Mouse (Mus musculus) forebrain, embryonic 14.5 days (tissue): ENCODE results near the gene Calml4. TPM values are rescaled to one million over a fixed set of nuclear protein-coding genes. Genes with fewer than 3 reads are reported as not detected.

Experiments
- ATAC-seq: fragments of 200-750 bp; cut with Nextera tagmentation; 2 replicates; pipeline ENCODE4 v1.8.0; 2017; ENCODE audit warnings: mild to moderate bottlenecking, moderate library complexity
- DNase-seq: peaks from one replicate; pipeline ENCODE4 v3.0.0-alpha.2; 2015; ENCODE audit warnings: low spot score
- H3K27ac ChIP-seq: fragments of 300-500 bp; sonication (generic); 2 replicates; pipeline ENCODE4 v1.5.1; 2014; ENCODE audit warnings: low read depth, mild to moderate bottlenecking, control low read depth, low read length, moderate library complexity
- H3K27me3 ChIP-seq: fragments of 300-500 bp; sonication (generic); replicated peaks from 2 replicates; pipeline ENCODE4 v1.6.1; 2014; ENCODE audit warnings: low read length, control low read depth, mixed read lengths; ENCODE audit not compliant: control insufficient read depth, insufficient read depth
- H3K36me3 ChIP-seq: fragments of 300-500 bp; sonication (generic); 2 replicates; pipeline ENCODE4 v1.6.1; 2014; ENCODE audit warnings: low read length, control low read depth; ENCODE audit not compliant: control insufficient read depth, insufficient read depth
- H3K4me1 ChIP-seq: fragments of 300-500 bp; sonication (generic); 2 replicates; pipeline ENCODE4 v1.6.1; 2014; ENCODE audit warnings: antibody characterized with exemption, low read length, control low read depth; ENCODE audit not compliant: control insufficient read depth, insufficient read depth
- H3K4me2 ChIP-seq: fragments of 300-500 bp; sonication (generic); 2 replicates; pipeline ENCODE4 v1.6.1; 2014; ENCODE audit warnings: mild to moderate bottlenecking, control low read depth, low read length
- H3K4me3 ChIP-seq: fragments of 300-500 bp; sonication (generic); 2 replicates; pipeline ENCODE4 v1.5.1; 2014; ENCODE audit warnings: low read depth, low read length, control low read depth
- H3K9ac ChIP-seq: fragments of 300-500 bp; sonication (generic); 2 replicates; pipeline ENCODE4 v1.6.1; 2014; ENCODE audit warnings: mild to moderate bottlenecking, low read length, control low read depth, moderate library complexity
- H3K9me3 ChIP-seq: fragments of 300-500 bp; sonication (generic); replicated peaks from 2 replicates; pipeline ENCODE4 v1.6.1; 2016; ENCODE audit warnings: low read length, control low read depth, mixed read lengths; ENCODE audit not compliant: control insufficient read depth
- WGBS: fragments of 180-500 bp; shearing (Covaris S2); extraction: QIAGEN DNeasy Blood & Tissue Kit; methylation state at CpG from one replicate; pipeline ENCODE4 v1.1.7; 2014; 5-methylcytosine and 5-hydroxymethylcytosine counted together
- polyA plus RNA-seq: library from polyadenylated mRNA; unstranded; fragments of >200 nt; fragmentation: Nextera tagmentation; extraction: Ambion mirVana; gene quantifications from 2 replicates; pipeline ENCODE4 v1.2.1, GENCODE M21; 2014

The Calml4 gene
- polyA plus RNA-seq, 1 experiment from 2014 or later = 12.0 TPM

GRCm38 (mm10) chr9:62827939-62828652, 29.8 kb upstream of the Calml4 start:
- no peaks in the 10 kb centered on the region for H3K9me3 ChIP-seq

DNA sequence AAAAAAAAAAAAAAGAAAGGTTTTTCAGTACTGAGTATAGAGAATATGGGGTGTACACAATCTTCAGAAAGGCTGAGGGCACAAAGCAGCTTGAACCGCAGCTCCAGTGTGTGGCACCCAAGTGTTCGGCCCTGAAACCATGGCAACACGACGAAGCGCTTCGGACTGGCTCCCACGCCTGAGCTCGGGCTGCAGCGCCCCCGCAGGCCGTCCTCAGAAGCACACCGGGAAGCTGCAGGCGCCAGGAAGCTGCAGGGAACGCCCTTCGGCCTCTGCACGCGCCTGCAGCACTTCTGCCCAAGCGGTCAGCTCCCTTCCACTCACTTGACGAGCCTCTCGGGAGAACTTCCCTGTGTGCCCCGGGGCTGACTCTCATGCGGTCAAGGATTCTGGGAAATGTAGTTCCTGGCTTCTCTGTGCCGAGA, 29.2 kb upstream of the Calml4 start:
- Histone ChIP-seq H3K36me3 (no peaks in the 10 kb centered on the region), H3K9me3 (no peaks in the 10 kb centered on the region), H3K9ac (no peak overlapping the region), H3K27me3 (no peaks in the 10 kb centered on the region), H3K4me1 (peaks cover 8% of the 10 kb centered on the region; the same call in 1 of the 2 replicates), H3K4me3 (peak overlapping the region; percentile 39), H3K27ac (peak overlapping the region; percentile 48), H3K4me2 (peak overlapping the region; percentile 60)
- WGBS = 0% methylated on average over 23 of the region's 23 CpGs
- DNase-seq = peak; percentile 97
- ATAC-seq = peak; percentile 96

More at GRCm38 (mm10) chr9:62827939-62828652, 29.8 kb upstream of the Calml4 start:
- Histone ChIP-seq H3K4me1 (peaks cover 8% of the 10 kb centered on the region; the same call in 1 of the 2 replicates), H3K9ac (peak overlapping the region; percentile 1; the same call in 1 of the 2 replicates), H3K36me3 (no peaks in the 10 kb centered on the region), H3K27ac (peak overlapping the region; percentile 23; the same call in 1 of the 2 replicates), H3K27me3 (no peaks in the 10 kb centered on the region), H3K4me3 (peak overlapping the region; percentile 39), H3K4me2 (peak overlapping the region; percentile 60)
- WGBS = 7% methylated on average over 24 of the region's 24 CpGs
- DNase-seq (peak; percentile 86), ATAC-seq (no peak; the same call in 1 of the 2 replicates)

- WGBS = 87% methylated on average over 6 of the region's 6 CpGs
- Histone ChIP-seq H3K27me3 (no peaks in the 10 kb centered on the region), H3K9ac (no peak overlapping the region), H3K4me3 (no peak overlapping the region), H3K4me1 (peaks cover 8% of the 10 kb centered on the region; the same call in 1 of the 2 replicates), H3K27ac (no peak overlapping the region), H3K36me3 (no peaks in the 10 kb centered on the region), H3K4me2 (no peak overlapping the region), H3K9me3 (no peaks in the 10 kb centered on the region)
- ATAC-seq (no peak), DNase-seq (no peak)
Measured at GRCm38 (mm10) chr9:62829877-62830276, 28.0 kb upstream of the Calml4 start.

- Histone ChIP-seq H3K4me3 (no peak overlapping the region), H3K36me3 (no peaks in the 10 kb centered on the region), H3K9me3 (no peaks in the 10 kb centered on the region), H3K9ac (no peak overlapping the region), H3K4me1 (peaks cover 6% of the 10 kb centered on the region), H3K27me3 (no peaks in the 10 kb centered on the region), H3K27ac (no peak overlapping the region), H3K4me2 (no peak overlapping the region)
- WGBS = 83% methylated on average over 5 of the region's 5 CpGs
- ATAC-seq (no peak), DNase-seq (no peak)
Measured at GRCm38 (mm10) chr9:62834906-62835305, 23.0 kb upstream of the Calml4 start.

DNA sequence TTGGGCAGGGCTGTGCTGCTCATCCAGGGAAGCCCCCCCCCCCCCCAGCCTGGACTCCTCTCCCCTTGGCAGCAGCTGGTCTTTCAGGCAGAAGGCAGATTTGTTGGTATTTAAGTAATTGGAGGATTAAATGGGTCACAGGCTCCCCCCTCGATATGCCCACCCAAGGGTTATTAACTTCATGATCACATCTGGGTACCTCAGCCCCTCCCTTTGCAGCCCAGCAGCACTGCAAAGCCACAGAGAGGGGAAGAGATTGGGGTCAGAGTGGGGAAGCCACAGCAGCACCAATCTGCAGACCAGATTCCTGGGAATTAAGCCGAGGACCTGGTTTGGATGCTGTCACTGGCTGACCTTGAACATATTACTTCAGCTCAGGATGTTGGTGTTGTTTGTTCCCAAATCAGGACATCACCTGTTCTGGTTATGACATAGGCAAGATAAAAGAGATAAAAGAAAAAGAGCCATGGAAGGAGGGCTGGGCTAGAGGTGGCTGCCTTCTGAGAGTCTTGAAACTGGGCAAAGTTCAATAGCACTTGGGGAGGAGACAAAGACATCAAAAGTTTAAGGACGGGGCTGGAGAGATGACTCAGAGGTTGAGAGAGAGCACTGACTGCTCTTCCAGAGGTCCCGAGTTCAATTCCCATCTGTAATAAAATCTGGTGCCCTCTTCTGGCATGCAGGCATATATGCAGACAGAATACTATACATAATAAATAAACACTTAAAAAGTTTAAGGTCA, 22.0 kb upstream of the Calml4 start:
- Histone ChIP-seq H3K4me2 (no peak overlapping the region), H3K4me3 (no peak overlapping the region)
- 52% methylated on average over 4 of the region's 4 CpGs for WGBS

GRCm38 (mm10) chr9:62837611-62838010, 20.3 kb upstream of the Calml4 start:
- Histone ChIP-seq H3K36me3 (no peaks in the 10 kb centered on the region), H3K9me3 (no peaks in the 10 kb centered on the region), H3K4me1 (peaks cover 6% of the 10 kb centered on the region), H3K4me3 (no peak overlapping the region), H3K27me3 (no peaks in the 10 kb centered on the region), H3K27ac (no peak overlapping the region), H3K4me2 (no peak overlapping the region), H3K9ac (no peak overlapping the region)
- no peak for ATAC-seq
- DNase-seq = no peak
- WGBS = 69% methylated on average over 3 of the region's 3 CpGs

More for the DNA sequence above, 22.0 kb upstream of the Calml4 start:
- ATAC-seq = no peak
- Histone ChIP-seq H3K9me3 (no peaks in the 10 kb centered on the region), H3K27ac (no peak overlapping the region), H3K9ac (no peak overlapping the region), H3K4me1 (peaks cover 6% of the 10 kb centered on the region), H3K27me3 (no peaks in the 10 kb centered on the region), H3K36me3 (no peaks in the 10 kb centered on the region)
- no peak for DNase-seq

DNA sequence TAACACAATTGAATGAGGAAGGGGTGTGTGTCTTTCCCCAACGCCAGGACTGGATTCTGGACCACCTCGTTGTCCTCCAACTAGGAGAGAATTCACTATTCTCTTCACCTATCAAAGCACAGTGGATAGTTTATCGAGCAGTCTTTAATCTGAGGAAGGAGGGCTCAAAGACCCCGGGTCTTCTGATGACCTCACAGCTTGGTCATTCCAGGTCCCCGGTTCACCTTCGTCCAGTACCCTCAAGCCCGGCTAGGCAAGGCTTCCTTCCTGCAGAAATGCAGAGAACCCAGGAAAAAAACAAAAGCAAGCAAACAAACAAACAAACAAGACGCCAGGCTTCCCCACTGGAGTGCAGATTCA, 19.8 kb upstream of the Calml4 start:
- H3K27me3 ChIP-seq = no peaks in the 10 kb centered on the region
- peak overlapping the region; percentile 89 for H3K4me2 ChIP-seq
- DNase-seq = no peak
- peaks cover 6% of the 10 kb centered on the region for H3K4me1 ChIP-seq
- no peak overlapping the region; the same call in 1 of the 2 replicates for H3K9ac ChIP-seq
- H3K9me3 ChIP-seq = no peaks in the 10 kb centered on the region
- H3K36me3 ChIP-seq = no peaks in the 10 kb centered on the region
- no peak overlapping the region for H3K27ac ChIP-seq
- WGBS = 15% methylated on average over 8 of the region's 8 CpGs
- ATAC-seq = 0 out of 2 replicates have a peak, but pooled peaks have one; percentile 15
- peak overlapping the region; percentile 61 for H3K4me3 ChIP-seq

GRCm38 (mm10) chr9:62838506-62839171, 19.2 kb upstream of the Calml4 start, which contains the start of gene Cln6:
Gene Cln6, plus strand, starts transcription at chr9:62838785.
- peak; percentile 88 for ATAC-seq
- DNase-seq = peak; percentile 88

More at GRCm38 (mm10) chr9:62838506-62839171, 19.2 kb upstream of the Calml4 start, which contains the start of gene Cln6:
- H3K4me1 ChIP-seq = peaks cover 6% of the 10 kb centered on the region
- no peaks in the 10 kb centered on the region for H3K9me3 ChIP-seq
- no peaks in the 10 kb centered on the region for H3K36me3 ChIP-seq
- WGBS = under 1% methylated on average over 48 of the region's 48 CpGs
- H3K27ac ChIP-seq = peak within 1 kb of the TSS; percentile 78; the same call in 1 of the 2 replicates
- H3K9ac ChIP-seq = peak within 1 kb of the TSS; percentile 87
- no peaks in the 10 kb centered on the region for H3K27me3 ChIP-seq
- peak within 1 kb of the TSS; percentile 61 for H3K4me3 ChIP-seq
- peak within 1 kb of the TSS; percentile 89 for H3K4me2 ChIP-seq
